Mouse (Mus musculus) right cerebral cortex, postnatal 4 days (tissue): ENCODE data around the gene Emilin3.
A peak's percentile ranks its signal among the peaks of the same experiment; 100 is the strongest.

ENCODE experiments used
- DNase-seq: peaks from one replicate; pipeline ENCODE4 v3.0.0-alpha.2; 2022

Emilin3 gene

GRCm38 (mm10) chr2:160915821-160916610 lies 3.9 kb upstream of the Emilin3 start:
- DNase-seq: no peak

- no peak for DNase-seq
Measured at GRCm38 (mm10) chr2:160914656-160915055, 2.5 kb upstream of the Emilin3 start.

- DNase-seq: no peak
Measured at GRCm38 (mm10) chr2:160911558-160912201, 448 bp downstream of the Emilin3 start.

GRCm38 (mm10) chr2:160910633-160911032 lies 1.5 kb downstream of the Emilin3 start:
- no peak for DNase-seq

- no peak for DNase-seq
Measured at GRCm38 (mm10) chr2:160908607-160909006, 3.5 kb downstream of the Emilin3 start.

- no peak for DNase-seq
Measured at GRCm38 (mm10) chr2:160906101-160906500, 6.0 kb downstream of the Emilin3 start.

GRCm38 (mm10) chr2:160905301-160905700 lies 6.8 kb downstream of the Emilin3 start:
- no peak for DNase-seq

- no peak for DNase-seq
Measured at GRCm38 (mm10) chr2:160901656-160902412, 10.3 kb downstream of the Emilin3 start.

- DNase-seq: no peak
Measured at GRCm38 (mm10) chr2:160891697-160892096, 20.4 kb downstream of the Emilin3 start.

- no peak for DNase-seq
Measured at GRCm38 (mm10) chr2:160891045-160891444, 21.1 kb downstream of the Emilin3 start.

- no peak for DNase-seq
Measured at GRCm38 (mm10) chr2:160887859-160888258, 24.3 kb downstream of the Emilin3 start.

- DNase-seq: peak; percentile 80
Measured at GRCm38 (mm10) chr2:160887284-160887683, 24.8 kb downstream of the Emilin3 start.

GRCm38 (mm10) chr2:160886221-160886620 lies 25.9 kb downstream of the Emilin3 start:
- DNase-seq: no peak

GRCm38 (mm10) chr2:160884830-160885229 lies 27.3 kb downstream of the Emilin3 start:
- DNase-seq: peak; percentile 48

GRCm38 (mm10) chr2:160883912-160884311 lies 28.2 kb downstream of the Emilin3 start:
- no peak for DNase-seq

- no peak for DNase-seq
Measured at GRCm38 (mm10) chr2:160882436-160882835, 29.7 kb downstream of the Emilin3 start.

GRCm38 (mm10) chr2:160881462-160882101 lies 30.5 kb downstream of the Emilin3 start:
- no peak for DNase-seq

GRCm38 (mm10) chr2:160880453-160881195 lies 31.5 kb downstream of the Emilin3 start, which contains the start of gene Lpin3:
Gene Lpin3, plus strand, starts transcription at chr2:160880670.
- peak; percentile 17 for DNase-seq

- no peak for DNase-seq
Measured at GRCm38 (mm10) chr2:160876115-160876514, 36.0 kb downstream of the Emilin3 start.

- no peak for DNase-seq
Measured at GRCm38 (mm10) chr2:160874231-160874877, 37.8 kb downstream of the Emilin3 start.

- DNase-seq: peak; percentile 89
Measured at GRCm38 (mm10) chr2:160872890-160873382, 39.2 kb downstream of the Emilin3 start, which contains the start of gene Zhx3. Gene Zhx3, minus strand, starts transcription at chr2:160872998.
